Mouse (Mus musculus): Measurements from ENCODE around the gene Btg1. TPM values are rescaled to one million over a fixed set of nuclear protein-coding genes. Genes with fewer than 3 reads are reported as not detected.

Gene Btg1
- polyA plus RNA-seq, 1 experiment from 2014 or later, result 43.2 TPM

DNA sequence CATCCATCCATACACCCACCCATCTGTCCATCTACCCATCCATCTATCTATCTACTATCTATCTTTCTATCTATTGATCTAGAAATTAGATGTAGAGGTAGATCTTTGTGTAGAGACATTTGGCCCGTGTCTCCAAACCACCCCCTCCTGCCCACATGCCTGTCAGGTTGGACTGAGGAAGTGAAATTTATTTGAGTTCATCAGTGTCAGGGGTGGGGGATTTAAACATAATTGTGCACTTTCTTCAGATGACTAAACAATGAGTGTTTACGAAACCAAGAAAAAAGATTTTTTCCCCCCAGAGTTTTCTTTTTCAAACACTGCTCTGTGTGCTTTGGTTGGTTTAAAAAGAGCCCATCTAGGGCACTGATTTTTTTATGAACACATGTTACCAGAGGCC, 10.9 kb upstream of the Btg1 start:
- Histone ChIP-seq H3K4me1 (ENCODE audit: control insufficient read depth, insufficient read depth, low read length) (no peaks in the 10 kb centered on the region), H3K9ac (ENCODE audit: low read depth, low read length) (no peak overlapping the region), H3K27ac (ENCODE audit: low read length) (no peak overlapping the region), H3K9me3 (ENCODE audit: control insufficient read depth, low read length) (no peaks in the 10 kb centered on the region), H3K36me3 (ENCODE audit: control insufficient read depth, insufficient read depth, low read length) (no peaks in the 10 kb centered on the region), H3K4me2 (ENCODE audit: low read depth, low read length) (no peak overlapping the region), H3K4me3 (ENCODE audit: low read length) (no peak overlapping the region), H3K27me3 (replicated peaks; ENCODE audit: control insufficient read depth, insufficient read depth, low read length) (no peaks in the 10 kb centered on the region)
- ATAC-seq, result no peak
- 86% methylated on average over 2 of the region's 2 CpGs for WGBS

DNA sequence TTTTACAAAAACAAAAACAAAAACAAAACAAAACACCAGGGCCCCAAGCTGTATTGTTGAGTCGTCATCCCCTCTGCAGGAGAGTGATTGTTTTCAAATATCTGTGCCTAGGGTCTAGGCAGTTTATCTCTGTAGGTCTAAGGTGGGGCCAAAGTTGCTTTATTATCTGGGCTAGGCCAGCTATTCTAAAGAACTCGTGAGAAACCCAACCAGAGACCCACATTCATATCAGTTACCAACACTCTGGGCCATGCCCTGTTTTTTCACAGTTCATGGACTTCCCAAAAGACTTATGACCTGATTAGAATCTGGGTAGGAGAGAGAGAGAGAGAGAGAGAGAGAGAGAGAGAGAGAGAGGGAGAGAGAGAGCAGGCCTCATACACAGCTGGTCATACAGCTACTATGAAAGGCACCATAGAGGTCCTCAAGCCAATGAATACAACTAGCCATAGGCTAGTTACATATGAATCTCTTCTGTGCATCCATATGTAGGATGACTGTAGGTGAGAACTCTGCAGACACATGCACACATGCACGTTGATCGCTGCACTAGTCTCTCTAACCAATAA, 9.1 kb upstream of the Btg1 start:
- WGBS, result 76% methylated on average over 4 of the region's 4 CpGs
- Histone ChIP-seq H3K4me3 (ENCODE audit: low read length) (no peak overlapping the region), H3K9ac (ENCODE audit: low read depth, low read length) (no peak overlapping the region), H3K27me3 (replicated peaks; ENCODE audit: control insufficient read depth, insufficient read depth, low read length) (no peaks in the 10 kb centered on the region), H3K36me3 (ENCODE audit: control insufficient read depth, insufficient read depth, low read length) (no peaks in the 10 kb centered on the region), H3K9me3 (ENCODE audit: control insufficient read depth, low read length) (no peaks in the 10 kb centered on the region), H3K4me2 (ENCODE audit: low read depth, low read length) (no peak overlapping the region), H3K4me1 (ENCODE audit: control insufficient read depth, insufficient read depth, low read length) (no peaks in the 10 kb centered on the region), H3K27ac (ENCODE audit: low read length) (no peak overlapping the region)
- peak; percentile 36; the same call in 1 of the 2 replicates for ATAC-seq

DNA sequence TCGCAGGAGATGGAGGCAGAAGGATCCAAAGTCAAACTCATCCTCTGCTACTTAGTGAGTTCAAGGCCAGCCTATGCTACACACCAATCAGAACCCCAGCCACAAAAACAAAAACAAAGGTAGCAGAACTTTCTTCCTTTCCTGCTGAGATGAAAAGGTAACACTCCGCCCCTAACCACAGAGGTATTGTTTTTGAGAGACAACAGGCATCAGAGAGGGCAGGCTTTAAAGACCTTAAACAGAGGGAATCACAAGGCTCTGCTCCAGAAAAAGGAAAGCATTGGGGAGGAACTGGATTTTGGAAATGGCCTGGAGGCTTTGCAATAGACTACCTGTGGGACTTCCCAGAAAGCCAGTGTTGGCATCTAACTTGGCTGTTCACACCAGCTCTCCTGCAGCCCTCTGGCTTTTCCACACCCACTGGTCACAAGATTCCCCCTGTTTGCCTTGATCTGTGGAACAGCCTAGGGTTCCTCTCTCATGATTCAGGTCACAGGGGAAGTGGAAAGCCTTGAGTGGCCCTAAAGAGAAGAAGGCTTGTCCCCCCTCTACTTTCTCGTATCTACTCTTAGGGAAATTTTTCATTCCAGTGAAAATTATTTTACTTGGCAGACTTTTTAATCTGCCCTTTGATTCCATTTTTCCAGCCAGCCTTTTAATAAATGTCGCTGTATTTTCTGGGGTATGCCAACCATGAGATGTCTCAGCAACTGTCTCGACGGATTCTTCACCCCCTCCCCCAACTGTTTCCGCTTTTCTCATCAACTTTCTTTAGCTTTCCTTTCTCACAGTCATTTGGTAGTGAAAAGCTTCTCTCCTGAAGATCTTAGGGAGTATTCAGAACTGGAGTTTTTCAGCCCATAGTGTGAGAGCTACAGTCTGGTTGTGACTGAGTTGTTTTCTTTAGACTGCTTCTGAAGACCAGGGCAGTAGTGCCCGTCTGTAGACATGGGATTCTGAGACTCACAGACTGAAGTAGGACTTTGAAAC, 7.2 kb upstream of the Btg1 start:
- Histone ChIP-seq H3K36me3 (ENCODE audit: control insufficient read depth, insufficient read depth, low read length) (no peaks in the 10 kb centered on the region), H3K27me3 (replicated peaks; ENCODE audit: control insufficient read depth, insufficient read depth, low read length) (no peaks in the 10 kb centered on the region), H3K9ac (ENCODE audit: low read depth, low read length) (no peak overlapping the region), H3K9me3 (ENCODE audit: control insufficient read depth, low read length) (no peaks in the 10 kb centered on the region), H3K4me2 (ENCODE audit: low read depth, low read length) (no peak overlapping the region), H3K4me1 (ENCODE audit: control insufficient read depth, insufficient read depth, low read length) (no peaks in the 10 kb centered on the region), H3K4me3 (ENCODE audit: low read length) (no peak overlapping the region), H3K27ac (ENCODE audit: low read length) (no peak overlapping the region)
- ATAC-seq, result no peak
- WGBS, result 81% methylated on average over 8 of the region's 8 CpGs

DNA sequence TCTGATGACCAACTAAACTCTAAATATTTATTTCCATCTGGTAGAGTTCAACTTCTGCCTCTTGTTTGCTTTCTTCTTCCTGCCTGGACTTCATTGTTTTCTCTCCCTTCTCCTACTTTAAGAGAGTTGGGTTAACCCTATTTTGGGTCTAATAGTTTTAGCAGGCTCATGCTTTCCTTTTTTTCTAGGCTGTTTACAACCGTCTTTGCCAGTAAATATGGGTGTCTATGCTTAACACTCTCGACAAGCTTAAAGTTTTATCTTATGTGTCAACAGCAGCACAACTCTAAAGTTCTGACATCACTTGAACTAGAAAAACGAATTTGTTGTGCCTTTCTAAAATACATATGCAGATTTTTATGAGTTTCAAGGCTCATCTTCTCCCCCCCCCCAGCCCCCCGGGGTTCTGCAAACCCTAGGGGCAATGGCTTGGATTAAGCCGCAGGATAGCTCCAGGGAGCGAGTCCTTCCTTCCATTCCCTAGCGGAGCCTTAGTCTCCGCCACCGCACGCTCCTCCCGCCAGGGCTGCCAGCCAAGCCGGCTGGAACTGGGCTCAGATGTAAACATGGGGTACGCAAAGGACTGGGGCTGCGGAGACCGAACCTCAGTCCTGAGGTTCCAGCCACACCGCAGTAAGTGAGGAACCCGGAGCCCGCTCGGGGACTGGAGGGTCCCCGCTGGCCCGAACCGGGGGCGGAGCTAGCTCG, 651 bp upstream of the Btg1 start:
- Histone ChIP-seq H3K4me1 (ENCODE audit: control insufficient read depth, insufficient read depth, low read length) (peaks cover 7% of the 10 kb centered on the region), H3K36me3 (ENCODE audit: control insufficient read depth, insufficient read depth, low read length) (no peaks in the 10 kb centered on the region), H3K27ac (ENCODE audit: low read length) (peak overlapping the region; percentile 89), H3K9ac (ENCODE audit: low read depth, low read length) (peak overlapping the region; percentile 83), H3K4me2 (ENCODE audit: low read depth, low read length) (peak overlapping the region; percentile 52), H3K4me3 (ENCODE audit: low read length) (peak overlapping the region; percentile 97), H3K9me3 (ENCODE audit: control insufficient read depth, low read length) (no peaks in the 10 kb centered on the region), H3K27me3 (replicated peaks; ENCODE audit: control insufficient read depth, insufficient read depth, low read length) (no peaks in the 10 kb centered on the region)
- under 1% methylated on average over 24 of the region's 24 CpGs for WGBS
- ATAC-seq, result peak; percentile 76

DNA sequence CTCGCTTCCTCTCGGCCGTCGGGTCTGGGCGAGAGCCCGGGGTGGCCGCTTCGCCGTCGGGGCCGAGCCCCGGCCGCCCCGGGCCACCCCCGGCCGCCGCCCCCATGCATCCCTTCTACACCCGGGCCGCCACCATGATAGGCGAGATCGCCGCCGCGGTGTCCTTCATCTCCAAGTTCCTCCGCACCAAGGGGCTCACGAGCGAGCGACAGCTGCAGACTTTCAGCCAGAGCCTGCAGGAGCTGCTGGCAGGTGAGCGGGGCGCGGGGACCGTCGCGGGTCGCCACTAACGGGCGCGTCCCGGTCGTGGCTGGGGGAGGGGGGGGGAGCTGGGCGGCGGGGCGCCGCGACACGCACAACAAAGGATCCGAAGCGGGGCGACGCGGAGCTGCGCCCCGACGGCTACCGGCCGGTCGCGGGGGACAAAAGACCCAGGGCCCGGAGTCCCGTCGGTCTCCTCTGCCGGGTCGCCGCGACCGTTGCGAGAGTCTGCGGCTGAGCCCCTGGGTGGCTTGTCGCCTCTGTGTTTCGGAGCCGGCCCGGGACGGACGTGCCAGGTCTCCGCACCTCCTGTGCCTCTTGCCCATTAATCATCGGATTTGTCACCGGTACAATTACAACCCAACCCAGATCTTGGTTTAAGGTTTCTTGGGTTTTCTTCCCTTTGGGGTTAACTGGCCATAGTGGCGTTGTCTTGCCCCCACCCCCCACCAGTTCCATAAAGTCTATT, 580 bp downstream of the Btg1 start:
- Histone ChIP-seq H3K36me3 (ENCODE audit: control insufficient read depth, insufficient read depth, low read length) (no peaks in the 10 kb centered on the region), H3K27me3 (replicated peaks; ENCODE audit: control insufficient read depth, insufficient read depth, low read length) (no peaks in the 10 kb centered on the region), H3K4me1 (ENCODE audit: control insufficient read depth, insufficient read depth, low read length) (peaks cover 14% of the 10 kb centered on the region), H3K4me3 (ENCODE audit: low read length) (peak overlapping the region; percentile 97), H3K4me2 (ENCODE audit: low read depth, low read length) (peak overlapping the region; percentile 49), H3K9me3 (ENCODE audit: control insufficient read depth, low read length) (no peaks in the 10 kb centered on the region), H3K27ac (ENCODE audit: low read length) (peak overlapping the region; percentile 96), H3K9ac (ENCODE audit: low read depth, low read length) (peak overlapping the region; percentile 100)
- peak; percentile 43 for ATAC-seq
- under 1% methylated on average over 76 of the region's 78 CpGs for WGBS

DNA sequence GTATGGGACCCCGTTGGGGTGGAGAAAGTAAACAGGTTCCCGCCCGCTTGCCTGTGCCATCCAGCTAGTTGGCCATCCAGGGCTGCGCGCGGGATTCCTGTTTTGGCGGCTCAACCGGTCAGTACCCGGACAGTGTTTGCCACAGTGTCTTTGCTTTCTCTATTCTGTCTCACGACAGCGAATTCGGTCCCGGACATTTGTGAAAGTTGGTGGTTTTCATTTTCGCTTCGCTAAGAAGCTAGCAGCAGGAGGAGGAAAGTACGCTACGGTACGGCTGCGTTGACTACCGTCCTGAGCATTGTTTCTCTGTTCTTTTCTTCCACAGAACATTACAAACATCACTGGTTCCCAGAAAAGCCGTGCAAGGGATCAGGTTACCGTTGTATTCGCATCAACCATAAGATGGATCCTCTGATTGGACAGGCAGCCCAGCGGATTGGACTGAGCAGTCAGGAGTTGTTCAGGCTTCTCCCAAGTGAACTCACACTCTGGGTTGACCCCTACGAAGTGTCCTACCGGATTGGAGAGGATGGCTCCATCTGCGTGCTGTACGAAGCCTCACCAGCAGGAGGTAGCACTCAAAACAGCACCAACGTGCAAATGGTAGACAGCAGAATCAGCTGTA, 1.3 kb downstream of the Btg1 start:
- Histone ChIP-seq H3K4me1 (ENCODE audit: control insufficient read depth, insufficient read depth, low read length) (peaks cover 14% of the 10 kb centered on the region), H3K36me3 (ENCODE audit: control insufficient read depth, insufficient read depth, low read length) (no peaks in the 10 kb centered on the region), H3K9ac (ENCODE audit: low read depth, low read length) (peak overlapping the region; percentile 100), H3K27me3 (replicated peaks; ENCODE audit: control insufficient read depth, insufficient read depth, low read length) (no peaks in the 10 kb centered on the region), H3K4me2 (ENCODE audit: low read depth, low read length) (peak overlapping the region; percentile 49), H3K9me3 (ENCODE audit: control insufficient read depth, low read length) (no peaks in the 10 kb centered on the region), H3K27ac (ENCODE audit: low read length) (peak overlapping the region; percentile 96), H3K4me3 (ENCODE audit: low read length) (peak overlapping the region; percentile 97)
- ATAC-seq, result peak; percentile 22
- WGBS, result under 1% methylated on average over 29 of the region's 29 CpGs

DNA sequence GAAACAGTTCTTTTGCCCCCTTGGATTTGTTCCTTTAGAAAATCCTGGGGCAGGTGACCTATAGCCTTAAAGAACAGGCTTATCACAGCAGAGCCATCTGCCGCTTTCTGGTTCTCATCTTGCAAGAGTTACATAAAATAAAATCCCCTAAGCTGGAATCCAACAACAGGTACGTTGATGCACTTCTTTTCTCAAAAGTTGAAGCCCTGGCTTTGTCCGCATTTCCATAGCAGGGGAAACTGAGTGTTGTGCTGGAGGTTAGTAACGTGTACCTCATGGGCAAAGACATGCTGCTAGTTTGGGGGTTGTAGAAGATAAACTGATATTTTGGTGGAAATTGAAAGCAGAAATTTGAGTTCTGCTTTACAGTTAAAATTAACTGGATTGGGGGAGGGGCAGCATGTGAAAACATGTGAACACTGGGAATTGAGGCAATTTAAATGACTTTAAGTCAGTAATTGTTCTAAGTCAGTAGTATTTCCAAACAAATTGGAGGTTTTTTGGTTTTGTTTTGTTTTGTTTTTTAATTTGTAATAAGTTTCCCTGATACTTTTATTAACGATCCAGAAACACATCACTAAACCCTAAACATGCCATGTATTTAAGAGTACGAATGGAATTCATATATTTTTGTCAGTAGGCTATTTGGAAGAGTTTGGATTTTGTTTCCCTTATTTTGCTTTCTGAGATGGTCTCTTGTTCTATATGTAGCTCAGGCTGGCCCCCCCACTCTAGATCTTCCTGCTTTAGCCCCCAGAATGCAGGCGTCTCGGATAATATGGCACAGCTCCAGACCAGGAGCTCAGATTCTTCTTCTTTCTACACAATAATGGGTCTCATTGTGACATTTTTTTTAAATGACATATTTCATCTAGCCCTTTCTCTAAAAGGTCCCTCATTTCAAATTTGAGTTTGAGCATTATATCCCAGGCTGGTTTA, 3.4 kb downstream of the Btg1 start:
- H3K9me3 ChIP-seq (ENCODE audit: control insufficient read depth, low read length), result no peaks in the 10 kb centered on the region
- peaks cover 25% of the 10 kb centered on the region for H3K4me1 ChIP-seq (ENCODE audit: control insufficient read depth, insufficient read depth, low read length)
- WGBS, result 21% methylated on average over 8 of the region's 8 CpGs
- H3K4me3 ChIP-seq (ENCODE audit: low read length), result peak overlapping the region; percentile 55
- H3K4me2 ChIP-seq (ENCODE audit: low read depth, low read length), result peak overlapping the region; percentile 73
- no peaks in the 10 kb centered on the region for H3K27me3 ChIP-seq (replicated peaks; ENCODE audit: control insufficient read depth, insufficient read depth, low read length)
- no peaks in the 10 kb centered on the region; the same call in 1 of the 2 replicates for H3K36me3 ChIP-seq (ENCODE audit: control insufficient read depth, insufficient read depth, low read length)
- no peak overlapping the region for H3K27ac ChIP-seq (ENCODE audit: low read length)
- no peak for ATAC-seq
- peak overlapping the region; percentile 61 for H3K9ac ChIP-seq (ENCODE audit: low read depth, low read length)

DNA sequence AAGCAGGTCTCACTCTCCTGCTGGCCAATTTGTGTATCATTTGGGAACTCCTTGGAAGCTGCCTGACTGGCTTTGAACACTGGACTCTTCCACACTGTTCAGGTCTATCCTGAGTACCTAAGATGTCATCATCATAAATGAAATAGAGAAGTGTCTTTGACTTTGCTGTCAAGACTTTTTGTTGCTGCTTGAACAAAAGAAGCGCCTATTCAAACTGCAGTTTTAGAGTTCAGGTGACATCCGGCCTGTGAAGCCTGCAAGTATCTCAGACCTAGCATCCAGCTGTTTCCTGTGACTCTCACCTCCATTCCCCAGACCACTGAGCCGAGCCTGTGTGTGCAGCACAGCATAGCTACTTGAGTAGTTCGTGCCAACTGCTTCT, 4.1 kb downstream of the Btg1 start:
- no peak for ATAC-seq
- WGBS, result 19% methylated on average over 4 of the region's 4 CpGs
- Histone ChIP-seq H3K27me3 (replicated peaks; ENCODE audit: control insufficient read depth, insufficient read depth, low read length) (no peaks in the 10 kb centered on the region), H3K9me3 (ENCODE audit: control insufficient read depth, low read length) (no peaks in the 10 kb centered on the region), H3K9ac (ENCODE audit: low read depth, low read length) (peak overlapping the region; percentile 42), H3K4me3 (ENCODE audit: low read length) (peak overlapping the region; percentile 52), H3K36me3 (ENCODE audit: control insufficient read depth, insufficient read depth, low read length) (no peaks in the 10 kb centered on the region; the same call in 1 of the 2 replicates), H3K4me1 (ENCODE audit: control insufficient read depth, insufficient read depth, low read length) (peaks cover 31% of the 10 kb centered on the region), H3K4me2 (ENCODE audit: low read depth, low read length) (peak overlapping the region; percentile 73), H3K27ac (ENCODE audit: low read length) (no peak overlapping the region)

All from intestine, embryonic 16.5 days (tissue).